Mouse (Mus musculus) liver, embryonic 14.5 days (tissue): ENCODE data around the gene Hspbap1. TPM values are rescaled to one million over a fixed set of nuclear protein-coding genes. Genes with fewer than 3 reads are reported as not detected.

ENCODE experiments used
- ATAC-seq: fragments of 200-750 bp; cut with Nextera tagmentation; 2 replicates; pipeline ENCODE4 v1.8.0; 2017; ENCODE audit warnings: moderate number of reproducible peaks, mild to moderate bottlenecking, moderate library complexity; ENCODE audit not compliant: insufficient read depth
- DNase-seq, 3 experiments: peaks; one replicate each; pipeline ENCODE4 v3.0.0-alpha.2; 2012 to 2013; ENCODE audit warnings: low read depth in 3 of 3, low spot score in 3 of 3
- H3K27ac ChIP-seq: fragments of 300-500 bp; sonication (generic); 2 replicates; pipeline ENCODE4 v1.5.1; 2014; ENCODE audit warnings: moderate library complexity, mild to moderate bottlenecking, control low read depth, inconsistent platforms
- H3K27me3 ChIP-seq: fragments of 300-500 bp; sonication (generic); 2 replicates; pipeline ENCODE4 v1.6.1; 2014; ENCODE audit warnings: mild to moderate bottlenecking, low read length, moderate library complexity; ENCODE audit not compliant: control insufficient read depth, insufficient read depth
- H3K36me3 ChIP-seq: fragments of 300-500 bp; sonication (generic); replicated peaks from 2 replicates; pipeline ENCODE4 v1.6.1; 2014; ENCODE audit warnings: low read depth; ENCODE audit not compliant: control insufficient read depth, insufficient read depth
- H3K4me1 ChIP-seq, 2 experiments: fragments of 200-500 bp in 1 of 2; fragments of 300-500 bp in 1 of 2; sonication (generic) in 1 of 2; replicated peaks; 2 replicates each; pipeline ENCODE4 v1.6.1; 2012 to 2014; ENCODE audit warnings: antibody characterized with exemption in 1 of 2, inconsistent platforms in 1 of 2, low read length in 1 of 2; ENCODE audit not compliant: control insufficient read depth in 2 of 2, insufficient read depth in 2 of 2
- H3K4me2 ChIP-seq: fragments of 300-500 bp; sonication (generic); 2 replicates; pipeline ENCODE4 v1.6.1; 2014; ENCODE audit warnings: low read depth, mild to moderate bottlenecking, control low read depth, moderate library complexity
- H3K4me3 ChIP-seq, 2 experiments: fragments of 200-500 bp in 1 of 2; fragments of 300-500 bp in 1 of 2; sonication (generic) in 1 of 2; 2 replicates each; pipeline ENCODE4 v1.5.1; 2012 to 2014; ENCODE audit warnings: low read depth in 2 of 2, low read length in 2 of 2, mild to moderate bottlenecking in 2 of 2, control low read depth in 1 of 2, inconsistent platforms in 1 of 2, moderate library complexity in 1 of 2; ENCODE audit not compliant: insufficient read depth in 1 of 2
- H3K9ac ChIP-seq: fragments of 300-500 bp; sonication (generic); replicated peaks from 2 replicates; pipeline ENCODE4 v1.6.1; 2014; ENCODE audit warnings: mild to moderate bottlenecking, control low read depth, moderate library complexity
- H3K9me3 ChIP-seq: fragments of 300-500 bp; sonication (generic); 2 replicates; pipeline ENCODE4 v1.6.1; 2016; ENCODE audit warnings: low read length, mixed read lengths; ENCODE audit not compliant: control insufficient read depth
- CTCF ChIP-seq: IDR thresholded peaks from 2 replicates; pipeline ENCODE4 v1.5.1; 2016; ENCODE audit warnings: antibody characterized with exemption, low read depth, control low read depth
- EP300 ChIP-seq: IDR thresholded peaks from 2 replicates; pipeline ENCODE4 v1.6.1; 2016; ENCODE audit warnings: antibody characterized with exemption, low read depth
- WGBS: fragments of 180-500 bp; shearing (Covaris S2); extraction: QIAGEN DNeasy Blood & Tissue Kit; methylation state at CpG from one replicate; pipeline ENCODE4 v1.1.7; 2014; ENCODE audit not compliant: insufficient replicate concordance; 5-methylcytosine and 5-hydroxymethylcytosine counted together
- polyA plus RNA-seq, 2 experiments: library from polyadenylated mRNA; depleted of rRNA in 1 of 2; stranded (reverse) in 1 of 2; unstranded in 1 of 2; fragments of >200 nt; fragmentation: Nextera tagmentation in 1 of 2; extraction: Ambion mirVana in 1 of 2; gene quantifications; 2 replicates each; pipeline versions ENCODE4 v1.2.1 to v1.2.3; 2012 to 2014

Hspbap1 gene
- polyA plus RNA-seq, 2 experiments, result 12.8 to 15.3 TPM

GRCm38 (mm10) chr16:35788330-35788729, 18.2 kb downstream of the Hspbap1 start:
- ATAC-seq, result no peak
- no peak for DNase-seq
- Histone ChIP-seq H3K4me2 (no peak overlapping the region), H3K9me3 (no peaks in the 10 kb centered on the region), H3K27me3 (no peaks in the 10 kb centered on the region), H3K36me3 (peaks cover 12% of the 10 kb centered on the region), H3K27ac (no peak overlapping the region), H3K4me3 (no peak overlapping the region), H3K4me1 (peaks cover 4 to 5% of the 10 kb centered on the region in 2 experiments; a peak in 2 of 4 replicates), H3K9ac (no peak overlapping the region)
- 81% methylated on average over 6 of the region's 6 CpGs for WGBS
- TF ChIP-seq EP300 (no peak), CTCF (no peak)

GRCm38 (mm10) chr16:35791962-35792521, 21.9 kb downstream of the Hspbap1 start:
- H3K27ac ChIP-seq, result no peak overlapping the region
- ATAC-seq (no peak), DNase-seq (no peak)
- H3K4me1 ChIP-seq, result peaks cover 0 to 3% of the 10 kb centered on the region in 2 experiments; a peak in 1 of 4 replicates
- TF ChIP-seq EP300, result no peak
- no peak overlapping the region for H3K4me2 ChIP-seq
- no peaks in the 10 kb centered on the region for H3K27me3 ChIP-seq
- H3K36me3 ChIP-seq, result peaks cover 12% of the 10 kb centered on the region
- WGBS, result 71% methylated on average over 6 of the region's 6 CpGs
- H3K9me3 ChIP-seq, result no peaks in the 10 kb centered on the region
- H3K4me3 ChIP-seq, result no peak overlapping the region
- no peak overlapping the region for H3K9ac ChIP-seq

- DNase-seq (no peak), ATAC-seq (no peak)
- 85% methylated on average over 7 of the region's 7 CpGs for WGBS
- Histone ChIP-seq H3K36me3 (no peaks in the 10 kb centered on the region; the same call in none of the 2 replicates), H3K9me3 (no peaks in the 10 kb centered on the region), H3K4me2 (no peak overlapping the region), H3K4me3 (no peak overlapping the region), H3K27ac (no peak overlapping the region), H3K9ac (no peak overlapping the region), H3K4me1 (peaks cover 15 to 16% of the 10 kb centered on the region in 2 experiments), H3K27me3 (no peaks in the 10 kb centered on the region)
- TF ChIP-seq CTCF (no peak), EP300 (no peak)
Observed at GRCm38 (mm10) chr16:35802163-35802562, 32.0 kb downstream of the Hspbap1 start.

- H3K27me3 ChIP-seq, result no peaks in the 10 kb centered on the region
- H3K36me3 ChIP-seq, result no peaks in the 10 kb centered on the region; the same call in none of the 2 replicates
- peaks cover 22 to 26% of the 10 kb centered on the region in 2 experiments for H3K4me1 ChIP-seq
- H3K27ac ChIP-seq, result no peak overlapping the region; the same call in none of the 2 replicates
- H3K9me3 ChIP-seq, result no peaks in the 10 kb centered on the region
- H3K4me3 ChIP-seq, result no peak overlapping the region
- no peak for TF ChIP-seq CTCF
- TF ChIP-seq EP300, result no peak
- ATAC-seq (no peak), DNase-seq (no peak)
- H3K4me2 ChIP-seq, result no peak overlapping the region
- no peak overlapping the region for H3K9ac ChIP-seq
- WGBS, result 77% methylated on average over 4 of the region's 4 CpGs
Observed at GRCm38 (mm10) chr16:35803723-35804122, 33.5 kb downstream of the Hspbap1 start.

GRCm38 (mm10) chr16:35806973-35807662, 36.9 kb downstream of the Hspbap1 start:
- H3K9ac ChIP-seq, result peak overlapping the region; percentile 67
- no peak for TF ChIP-seq CTCF
- TF ChIP-seq EP300, result peak; percentile 96
- no peaks in the 10 kb centered on the region for H3K27me3 ChIP-seq
- peaks cover 31 to 36% of the 10 kb centered on the region in 2 experiments for H3K4me1 ChIP-seq
- H3K9me3 ChIP-seq, result peaks cover 9% of the 10 kb centered on the region
- H3K4me2 ChIP-seq, result peak overlapping the region; percentile 81
- H3K27ac ChIP-seq, result peak overlapping the region; percentile 96
- ATAC-seq (peak; percentile 87), DNase-seq (peak; percentile 80 to 89 (median 86))
- peak overlapping the region; percentile 35 to 58; a peak in 3 of 4 replicates for H3K4me3 ChIP-seq
- peaks cover 13% of the 10 kb centered on the region for H3K36me3 ChIP-seq
- WGBS, result 22% methylated on average over 6 of the region's 6 CpGs
